In genomic region chr1:79761106-79761916, GRCm38 (mm10) we compare ENCODE assay signal across 8 mouse cellular contexts. TPM values are rescaled to one million over a fixed set of nuclear protein-coding genes. Genes with fewer than 3 reads are reported as not detected.
DNase-seq lines count a peak whose midpoint lies in the region; ATAC-seq lines count a peak whose summit lies in the region.

No protein-coding gene starts in this region.

- H3K9ac ChIP-seq in hindbrain, embryonic 12.5 days: peak overlapping the region; percentile 87

- no peaks in the 10 kb centered on the region for H3K36me3 ChIP-seq in hindbrain, embryonic 12.5 days

- DNase-seq in NIH3T3 (ENCODE audit: low read depth): peak; percentile 94
- peak; percentile 84 for DNase-seq in cerebellum, adult 9-11 months
- peak; percentile 77 to 82 for DNase-seq in frontal cortex, postnatal 10 days (ENCODE audit: low spot score in 2 of 2)
- peak; percentile 71 to 84 for DNase-seq in layer of hippocampus, postnatal 14 days (ENCODE audit: low spot score in 2 of 2)
- peak; percentile 81 for DNase-seq in lung, postnatal 14 days
- peak; percentile 67 for DNase-seq in retina, adult 2 months (ENCODE audit: low read depth, low spot score)
- DNase-seq in thymus, postnatal 25 days: peak; percentile 64

- H3K4me1 ChIP-seq in hindbrain, embryonic 12.5 days: peaks cover 26% of the 10 kb centered on the region

- no peaks in the 10 kb centered on the region for H3K27me3 ChIP-seq in hindbrain, embryonic 12.5 days

- no peaks in the 10 kb centered on the region for H3K9me3 ChIP-seq in hindbrain, embryonic 12.5 days (replicated peaks)

- WGBS in hindbrain, embryonic 12.5 days: under 1% methylated on average over 64 of the region's 65 CpGs

- peak overlapping the region; percentile 84 for H3K4me3 ChIP-seq in hindbrain, embryonic 12.5 days

- H3K27ac ChIP-seq in hindbrain, embryonic 12.5 days: peak overlapping the region; percentile 66

- H3K4me2 ChIP-seq in hindbrain, embryonic 12.5 days (replicated peaks): peak overlapping the region; percentile 86

- ATAC-seq in hindbrain, embryonic 12.5 days (ENCODE audit: low FRiP score): peak; percentile 97

RNA-seq across cellular contexts. Expression of gene Mrpl44, which starts 14.5 kb away (rescaled TPM):
- polyA plus RNA-seq in hindbrain, embryonic 12.5 days (2016; fragmentation: Nextera tagmentation; extraction: Ambion mirVana): 47.6 and 48.2 TPM in 2 replicates
- total RNA-seq in layer of hippocampus, postnatal 14 days (2021): 10 to 100 TPM; 23.2 to 25.9 TPM

RNA-seq across cellular contexts. Expression of gene Wdfy1, which starts 14.6 kb away (rescaled TPM):
- polyA plus RNA-seq in hindbrain, embryonic 12.5 days (2016; fragmentation: Nextera tagmentation; extraction: Ambion mirVana): 66.0 and 68.5 TPM in 2 replicates
- 10 to 100 TPM; 37.9 to 39.1 TPM for total RNA-seq in layer of hippocampus, postnatal 14 days (2021)

Comparison
In these comparisons a context has a peak if more than half of its experiments do, and no peak if none do; other contexts are left out.
1. Peak in every context shown above with its lines: DNase-seq, ATAC-seq, H3K4me3 ChIP-seq and H3K27ac ChIP-seq.